Mouse (Mus musculus): ENCODE measurements around the gene Cep63. TPM values are rescaled to one million over a fixed set of nuclear protein-coding genes. Genes with fewer than 3 reads are reported as not detected.

Cep63 gene
- total RNA-seq (2017), result 43.1 and 52.3 TPM in 2 replicates

DNA sequence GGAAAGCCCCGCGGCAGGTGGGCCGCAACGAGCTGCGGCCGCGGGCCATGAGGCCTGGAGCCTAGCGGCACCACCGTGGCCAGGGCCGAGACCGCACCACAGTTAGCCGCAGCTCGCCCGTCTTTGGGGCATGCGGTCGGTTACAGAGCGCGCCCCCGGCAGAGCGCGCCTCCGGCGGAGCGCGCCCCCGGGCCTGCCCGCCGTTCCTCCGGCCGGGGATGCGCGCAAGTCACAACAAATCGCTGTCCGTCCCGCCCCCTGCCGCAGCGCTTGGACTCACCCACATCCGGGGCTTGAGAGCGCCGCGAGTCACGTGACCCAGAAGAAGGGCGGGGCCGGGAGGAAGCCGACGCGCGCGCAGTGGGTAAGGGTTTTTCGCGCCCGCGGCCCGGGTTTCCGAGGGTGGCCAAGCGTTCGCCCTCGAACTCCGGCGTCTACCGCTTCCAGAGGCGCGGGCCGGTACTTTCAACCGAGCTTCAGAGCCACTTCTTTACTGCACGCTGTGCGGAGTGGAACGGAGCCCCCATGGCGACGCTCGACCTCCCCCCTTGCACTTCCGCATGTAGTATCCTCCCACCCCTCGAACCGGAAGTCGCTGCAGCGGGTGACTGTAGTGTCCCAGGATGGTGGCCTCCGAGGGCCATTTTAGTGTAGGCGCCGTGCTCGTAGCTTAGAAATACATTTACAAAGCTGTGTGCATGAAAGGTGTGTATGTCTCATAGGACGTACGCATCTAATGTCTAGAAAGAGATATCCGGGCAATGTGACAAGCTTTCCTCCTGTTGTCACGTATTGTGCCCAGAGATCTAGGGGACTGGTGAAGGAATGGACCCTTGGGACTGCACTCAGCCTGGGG lies at the start of gene Cep63, which contains the start of gene Anapc13:
Gene Cep63 (minus strand): TSS at position 552 of the 856 bp plus-strand sequence.
Gene Anapc13 (plus strand): TSS at position 314 of the 856 bp plus-strand sequence.
- ATAC-seq (replicated peaks in 1 of 2; ENCODE audit: insufficient read depth in 1 of 2, low FRiP score in 2 of 2, low TSS enrichment in 1 of 2, low read depth in 1 of 2, poor library complexity in 2 of 2, severe bottlenecking in 2 of 2), result peak; percentile 83 to 92

DNA sequence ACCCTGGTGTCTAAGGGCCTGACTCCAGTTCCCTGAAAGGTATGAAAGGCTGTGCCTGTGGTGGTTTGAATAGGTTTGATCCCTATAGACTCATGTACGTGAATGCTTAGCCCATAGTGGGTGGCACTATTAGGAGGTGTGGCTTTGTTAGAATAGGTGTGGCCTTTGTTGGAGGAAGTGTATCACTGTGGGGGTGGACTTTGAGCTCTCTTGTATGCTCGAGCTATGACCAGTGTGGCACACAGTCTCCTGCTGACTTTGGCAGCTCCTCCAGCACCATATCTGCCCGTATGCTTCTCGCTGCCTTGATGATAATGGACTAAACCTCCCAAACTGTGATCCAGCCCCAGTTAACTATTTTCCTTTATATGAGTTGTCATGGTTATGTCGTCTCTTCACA lies 49.6 kb upstream of the Cep63 start:
- no peak for ATAC-seq (replicated peaks in 1 of 2; ENCODE audit: insufficient read depth in 1 of 2, low FRiP score in 2 of 2, low TSS enrichment in 1 of 2, low read depth in 1 of 2, poor library complexity in 2 of 2, severe bottlenecking in 2 of 2)

DNA sequence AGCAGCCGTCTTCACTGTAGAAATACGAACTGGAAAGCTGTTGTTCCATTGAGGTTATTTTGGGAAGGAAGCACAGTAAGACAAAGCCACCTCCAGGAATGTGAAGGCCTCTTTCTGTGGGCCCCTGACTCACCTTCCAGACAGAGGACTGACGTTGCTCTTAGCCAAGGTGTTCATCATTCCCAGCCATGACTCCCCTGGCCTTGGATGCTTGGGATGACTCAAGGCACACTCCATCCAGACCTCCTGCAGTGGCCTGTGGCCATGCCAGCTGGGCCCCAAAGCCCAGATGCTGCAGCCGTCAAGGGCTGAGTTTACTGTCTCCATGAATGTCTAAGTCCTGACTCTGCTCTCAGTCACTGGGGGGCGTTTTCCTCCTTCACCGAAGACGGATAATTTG lies 47.0 kb upstream of the Cep63 start:
- ATAC-seq (replicated peaks in 1 of 2; ENCODE audit: insufficient read depth in 1 of 2, low FRiP score in 2 of 2, low TSS enrichment in 1 of 2, low read depth in 1 of 2, poor library complexity in 2 of 2, severe bottlenecking in 2 of 2), result no peak

DNA sequence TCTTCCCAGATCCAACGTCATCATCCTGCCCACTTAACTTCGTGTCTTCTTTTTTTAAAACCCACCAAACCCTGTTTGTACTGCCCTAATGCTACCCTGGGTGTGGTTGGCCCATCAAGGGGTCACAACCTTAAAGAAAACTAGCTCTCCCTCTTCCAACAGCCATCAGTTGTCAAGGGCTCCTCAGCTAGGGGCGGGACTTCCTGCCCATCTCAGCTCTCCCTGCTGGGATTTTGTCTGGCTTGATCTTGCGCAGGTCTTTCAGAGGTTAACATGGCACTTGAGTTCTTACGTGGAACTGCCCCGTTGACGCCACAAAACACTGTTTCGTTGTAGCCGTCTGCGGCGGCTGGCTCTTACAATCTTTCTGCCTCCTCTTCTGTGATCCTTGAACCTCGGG lies 42.6 kb upstream of the Cep63 start:
- ATAC-seq (replicated peaks in 1 of 2; ENCODE audit: insufficient read depth in 1 of 2, low FRiP score in 2 of 2, low TSS enrichment in 1 of 2, low read depth in 1 of 2, poor library complexity in 2 of 2, severe bottlenecking in 2 of 2), result no peak

DNA sequence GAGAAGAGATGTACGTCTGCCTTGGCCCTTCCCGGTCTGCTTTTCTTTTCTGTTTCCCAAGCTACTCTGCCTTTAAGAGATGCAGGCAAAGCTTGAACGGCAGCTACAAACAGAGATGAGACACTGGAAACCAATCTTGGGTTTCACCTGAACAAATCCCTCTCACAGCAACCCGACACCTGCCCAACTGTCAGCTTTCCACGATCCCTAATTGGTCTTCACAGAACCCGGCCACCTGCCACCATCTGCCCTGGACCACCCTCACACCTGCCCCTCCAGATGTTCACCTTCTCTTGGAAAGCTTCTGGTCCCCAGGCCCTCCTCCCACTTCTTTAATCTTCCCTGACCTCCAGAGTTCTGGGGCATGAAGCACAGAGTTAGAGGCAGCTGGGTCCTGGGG lies 41.8 kb upstream of the Cep63 start:
- ATAC-seq (replicated peaks in 1 of 2; ENCODE audit: insufficient read depth in 1 of 2, low FRiP score in 2 of 2, low TSS enrichment in 1 of 2, low read depth in 1 of 2, poor library complexity in 2 of 2, severe bottlenecking in 2 of 2), result no peak

DNA sequence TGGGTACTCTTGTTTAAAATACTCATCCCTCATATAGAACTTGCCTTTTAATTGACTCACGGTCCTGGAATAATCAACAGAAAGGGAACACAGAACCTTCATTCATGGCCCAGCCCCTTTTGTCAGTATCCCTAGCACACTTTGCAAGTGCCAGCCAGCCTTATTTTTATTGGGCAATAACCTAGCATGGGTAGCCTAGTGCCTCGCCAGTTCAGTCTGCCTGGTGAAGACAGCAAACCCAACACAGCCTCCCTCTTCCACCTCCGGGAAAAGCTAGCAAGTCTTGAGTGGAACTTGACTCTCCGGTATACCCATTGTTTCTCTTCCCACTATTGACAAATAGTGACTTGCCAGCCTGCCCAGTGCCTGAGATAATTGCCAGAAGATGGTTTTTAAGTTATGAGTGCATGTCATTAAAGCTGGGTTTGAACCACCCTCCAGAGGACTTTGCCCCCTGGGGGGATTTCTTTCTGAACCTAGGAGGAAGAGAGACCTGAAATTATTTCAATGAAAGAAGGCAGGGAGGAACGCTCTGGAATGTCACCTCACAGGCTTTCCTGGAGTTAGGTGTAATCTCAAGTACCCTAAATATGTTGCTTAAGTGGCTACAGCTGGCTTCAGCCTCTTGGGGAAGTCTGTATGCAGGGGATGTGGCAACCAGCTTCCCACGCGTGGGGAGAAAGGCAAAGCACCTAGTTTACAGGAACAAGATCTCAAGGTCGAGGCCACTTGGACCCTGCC lies 30.2 kb upstream of the Cep63 start:
- ATAC-seq (replicated peaks in 1 of 2; ENCODE audit: insufficient read depth in 1 of 2, low FRiP score in 2 of 2, low TSS enrichment in 1 of 2, low read depth in 1 of 2, poor library complexity in 2 of 2, severe bottlenecking in 2 of 2), result no peak

DNA sequence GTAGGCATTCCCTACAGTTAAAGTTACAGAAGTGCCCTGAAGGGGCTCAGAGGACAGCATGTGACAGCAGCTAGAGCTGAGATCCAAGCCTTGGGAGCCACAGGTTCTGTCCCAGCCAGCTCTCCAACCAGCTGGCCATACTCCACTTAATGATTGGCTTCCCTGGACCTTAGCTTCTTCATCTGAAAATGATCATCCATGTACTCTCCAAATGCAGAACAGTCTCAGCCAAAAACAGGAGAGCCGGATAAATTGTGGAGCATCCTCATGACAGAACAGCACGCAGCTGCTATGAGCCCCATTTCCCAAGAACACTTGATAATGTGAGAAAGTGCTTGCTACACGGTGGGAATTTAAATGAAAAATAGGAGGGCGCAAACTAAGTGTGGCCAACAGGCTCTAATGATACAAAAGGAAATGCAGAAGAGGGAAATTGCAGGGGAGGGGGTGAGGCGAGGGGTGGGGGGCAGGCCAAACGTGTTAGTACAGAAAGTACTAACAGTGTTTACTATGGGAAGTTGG lies 24.9 kb upstream of the Cep63 start:
- ATAC-seq (replicated peaks in 1 of 2; ENCODE audit: insufficient read depth in 1 of 2, low FRiP score in 2 of 2, low TSS enrichment in 1 of 2, low read depth in 1 of 2, poor library complexity in 2 of 2, severe bottlenecking in 2 of 2), result no peak

DNA sequence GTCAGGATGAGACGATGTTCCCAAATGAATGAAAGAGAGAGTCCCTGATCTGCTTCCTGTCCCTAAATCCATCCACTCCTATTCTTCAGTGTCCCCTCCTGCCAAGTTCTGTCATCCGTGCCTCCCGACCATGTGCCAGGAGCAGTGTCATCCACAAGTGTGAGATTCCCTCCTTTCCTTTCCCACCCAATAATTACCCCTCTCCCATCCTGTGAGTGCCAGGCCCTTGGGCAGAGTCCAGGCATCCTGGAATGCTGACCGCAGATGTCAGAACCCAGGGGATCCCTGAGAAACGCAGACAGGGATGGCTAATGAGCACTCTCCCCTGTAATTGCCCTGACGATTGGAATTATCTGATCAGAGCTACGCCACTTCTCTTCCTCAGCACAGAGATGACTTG lies 24.3 kb upstream of the Cep63 start:
- no peak for ATAC-seq (replicated peaks in 1 of 2; ENCODE audit: insufficient read depth in 1 of 2, low FRiP score in 2 of 2, low TSS enrichment in 1 of 2, low read depth in 1 of 2, poor library complexity in 2 of 2, severe bottlenecking in 2 of 2)

DNA sequence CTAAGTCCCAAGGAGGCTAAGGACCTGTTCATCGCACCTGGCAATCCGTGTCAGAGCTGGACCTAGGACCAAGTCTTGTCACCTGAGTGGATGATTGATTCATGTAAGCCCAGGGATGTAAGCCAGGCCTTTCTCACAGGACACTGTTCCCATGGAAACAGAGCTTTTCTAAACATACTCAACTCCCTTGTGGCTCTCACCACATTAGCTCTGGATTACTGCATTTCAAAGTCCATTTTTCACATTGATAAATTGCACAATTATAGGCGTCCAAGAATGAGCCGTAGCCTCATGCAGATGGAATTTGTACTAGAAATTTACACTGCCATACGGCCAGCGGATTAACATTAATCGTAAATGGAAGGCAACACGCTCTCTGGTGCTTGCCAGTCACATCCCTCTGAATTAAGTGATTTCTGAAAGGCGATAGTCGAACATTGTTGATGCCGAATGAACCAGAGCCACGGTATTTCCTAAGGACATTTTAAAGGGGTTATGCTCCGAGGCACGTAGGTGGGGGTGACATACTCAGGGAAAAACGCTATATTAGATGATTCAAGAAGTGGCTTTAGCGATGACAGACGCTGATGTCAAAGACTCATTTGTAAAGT lies 23.7 kb upstream of the Cep63 start:
- no peak for ATAC-seq (replicated peaks in 1 of 2; ENCODE audit: insufficient read depth in 1 of 2, low FRiP score in 2 of 2, low TSS enrichment in 1 of 2, low read depth in 1 of 2, poor library complexity in 2 of 2, severe bottlenecking in 2 of 2)

DNA sequence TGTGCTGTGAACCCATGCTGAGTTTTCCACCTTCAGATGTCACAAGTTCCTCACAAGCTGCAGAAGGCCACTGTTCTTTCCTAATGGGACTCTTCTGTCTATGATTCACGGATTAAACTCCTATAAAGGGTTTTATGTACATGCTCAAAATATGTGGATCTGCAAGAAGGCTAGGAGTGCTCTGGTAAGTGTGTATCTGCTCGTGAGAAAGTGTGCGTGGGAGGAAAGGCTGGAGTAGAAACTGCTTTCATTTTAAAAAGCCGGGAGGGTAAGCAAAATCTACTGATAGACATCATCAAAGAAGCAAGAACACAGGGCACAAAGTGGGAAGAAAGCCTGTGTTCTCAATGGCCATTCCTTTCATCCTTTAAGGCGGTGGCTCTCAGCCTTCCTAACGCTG lies 20.7 kb upstream of the Cep63 start:
- ATAC-seq (replicated peaks in 1 of 2; ENCODE audit: insufficient read depth in 1 of 2, low FRiP score in 2 of 2, low TSS enrichment in 1 of 2, low read depth in 1 of 2, poor library complexity in 2 of 2, severe bottlenecking in 2 of 2), result no peak

DNA sequence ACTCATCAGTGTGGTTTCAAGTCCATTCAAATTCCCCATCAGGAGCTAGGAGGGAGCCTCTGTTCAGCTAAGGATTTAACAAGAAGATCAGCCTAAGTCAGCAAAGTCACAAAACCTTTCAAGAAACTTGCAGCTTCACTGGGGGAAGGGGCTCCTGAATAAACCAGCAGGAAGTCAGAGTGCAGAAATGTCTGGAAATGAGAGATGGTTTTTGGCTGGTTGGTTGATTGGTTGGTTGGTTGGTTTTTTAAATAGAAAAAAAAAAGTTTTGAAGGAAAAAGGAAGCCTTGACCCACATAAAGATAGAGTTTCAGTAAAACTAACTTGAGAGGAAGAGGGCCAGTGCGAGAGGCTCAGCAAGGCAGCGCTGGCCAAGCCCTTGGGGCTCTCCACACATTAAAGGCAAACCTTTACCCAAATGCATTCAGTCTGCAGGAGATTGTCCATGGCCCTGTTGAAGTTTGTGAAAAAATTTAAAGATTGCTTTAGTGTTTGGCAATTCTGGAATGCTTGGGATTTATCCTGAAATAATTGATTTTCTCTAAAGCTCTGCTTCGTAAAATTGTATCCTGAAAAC lies 18.9 kb upstream of the Cep63 start:
- ATAC-seq (replicated peaks in 1 of 2; ENCODE audit: insufficient read depth in 1 of 2, low FRiP score in 2 of 2, low TSS enrichment in 1 of 2, low read depth in 1 of 2, poor library complexity in 2 of 2, severe bottlenecking in 2 of 2), result no peak

DNA sequence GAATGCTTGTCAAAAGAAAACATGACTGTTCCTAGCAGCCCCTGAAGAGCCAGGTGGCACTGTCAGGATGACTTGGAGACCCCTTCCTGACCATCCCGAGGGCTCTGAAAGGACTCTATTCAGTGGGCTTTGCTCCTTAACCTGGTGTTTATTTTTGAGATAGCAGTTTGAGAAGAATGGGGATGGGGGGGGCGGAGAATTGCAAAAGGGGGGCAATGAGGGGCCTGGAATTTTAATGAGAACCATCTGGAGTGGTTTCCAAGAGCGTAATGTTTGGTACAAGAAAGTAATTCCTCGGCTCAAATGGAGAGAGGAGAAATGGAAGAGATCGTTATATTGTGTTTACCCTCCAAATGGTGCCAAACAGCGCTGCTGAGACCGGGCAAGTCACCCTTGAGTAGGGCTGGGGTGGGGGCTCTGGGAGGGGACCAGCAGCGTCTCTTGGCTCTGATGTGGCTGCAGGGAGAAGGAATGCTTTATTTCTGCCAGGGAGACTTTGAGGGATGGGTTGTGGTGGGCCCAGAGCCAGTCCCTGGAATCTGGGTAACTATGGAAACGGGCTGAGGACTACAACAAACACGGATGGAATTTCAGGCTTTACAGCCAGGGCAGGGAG lies 17.3 kb upstream of the Cep63 start:
- ATAC-seq (replicated peaks in 1 of 2; ENCODE audit: insufficient read depth in 1 of 2, low FRiP score in 2 of 2, low TSS enrichment in 1 of 2, low read depth in 1 of 2, poor library complexity in 2 of 2, severe bottlenecking in 2 of 2), result no peak

DNA sequence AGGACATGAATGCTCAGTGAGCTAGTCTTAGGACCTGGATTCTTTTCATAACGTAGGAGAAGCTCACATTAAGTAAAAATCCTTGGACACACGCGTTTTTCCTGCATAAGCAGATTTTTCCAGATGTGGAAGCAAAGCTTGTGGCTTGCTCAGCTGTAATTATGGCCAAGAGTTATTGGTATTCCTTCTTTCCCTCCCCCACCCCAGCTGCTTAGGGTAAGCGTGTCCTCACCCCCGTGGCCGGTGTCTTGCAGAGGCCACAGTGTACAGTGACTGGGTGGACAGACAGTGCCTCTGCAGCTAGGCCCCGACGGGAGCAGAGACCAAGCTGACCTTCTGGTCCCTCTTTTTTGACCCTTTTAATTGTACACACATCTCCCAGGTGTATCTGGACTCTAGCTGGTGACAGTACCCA lies 16.7 kb upstream of the Cep63 start:
- no peak for ATAC-seq (replicated peaks in 1 of 2; ENCODE audit: insufficient read depth in 1 of 2, low FRiP score in 2 of 2, low TSS enrichment in 1 of 2, low read depth in 1 of 2, poor library complexity in 2 of 2, severe bottlenecking in 2 of 2)

DNA sequence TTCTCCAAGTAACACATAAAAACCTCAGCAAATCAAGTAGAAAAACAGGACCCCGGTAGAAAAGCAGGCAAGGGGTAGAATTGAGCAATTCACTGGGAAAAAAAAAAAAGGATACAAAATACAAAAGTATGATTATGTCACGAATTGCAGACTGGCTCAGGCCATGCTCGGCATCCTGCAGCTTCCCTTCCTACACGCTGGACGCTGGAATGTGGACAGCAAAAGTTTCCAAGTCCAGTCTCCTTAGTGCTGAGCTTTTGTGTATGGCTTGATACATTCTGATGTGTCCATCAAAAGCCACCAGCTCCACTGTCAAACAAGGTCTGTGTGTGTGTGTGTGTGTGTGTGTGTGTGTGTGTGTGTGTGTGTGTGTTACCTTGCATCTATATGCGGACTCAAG lies 15.2 kb upstream of the Cep63 start:
- no peak for ATAC-seq (replicated peaks in 1 of 2; ENCODE audit: insufficient read depth in 1 of 2, low FRiP score in 2 of 2, low TSS enrichment in 1 of 2, low read depth in 1 of 2, poor library complexity in 2 of 2, severe bottlenecking in 2 of 2)

DNA sequence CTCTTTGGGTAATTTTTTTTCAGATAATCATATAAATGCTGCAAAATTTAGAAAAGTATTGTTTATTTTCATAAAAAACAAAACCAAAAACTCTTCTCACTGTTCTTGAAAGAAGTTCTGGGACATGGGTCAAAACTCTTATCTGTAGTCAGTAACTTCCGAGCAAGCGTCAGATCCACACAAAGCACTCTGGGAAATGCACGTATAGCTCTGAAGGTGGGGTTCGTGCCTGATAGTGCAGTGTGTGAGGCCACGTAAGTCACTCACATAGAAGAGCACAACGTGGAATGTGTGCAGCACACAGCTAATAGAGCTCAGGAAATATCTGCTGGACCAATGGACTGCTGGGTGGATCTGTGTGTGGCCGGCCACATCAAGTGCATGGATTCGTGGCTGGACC lies 13.2 kb upstream of the Cep63 start:
- no peak for ATAC-seq (replicated peaks in 1 of 2; ENCODE audit: insufficient read depth in 1 of 2, low FRiP score in 2 of 2, low TSS enrichment in 1 of 2, low read depth in 1 of 2, poor library complexity in 2 of 2, severe bottlenecking in 2 of 2)

DNA sequence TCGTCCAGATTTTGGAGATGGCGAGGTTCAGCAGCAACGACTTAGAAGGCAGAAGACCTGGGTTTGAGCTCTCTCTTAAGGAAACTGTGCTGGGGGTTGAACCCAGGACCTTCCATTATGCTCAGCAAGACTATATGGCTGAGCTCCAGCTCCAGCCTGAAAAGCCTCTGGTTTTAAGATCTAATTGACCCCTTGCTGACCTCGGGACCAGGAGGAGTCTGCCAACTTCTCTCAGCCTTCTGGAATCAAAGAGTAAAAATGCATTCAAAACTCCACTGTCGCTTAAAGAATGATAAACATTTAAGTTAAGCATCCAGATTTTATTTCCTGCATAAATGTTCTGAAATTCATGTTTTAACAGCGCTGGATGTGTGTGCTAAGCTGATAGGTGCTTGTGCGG lies 12.6 kb upstream of the Cep63 start:
- no peak for ATAC-seq (replicated peaks in 1 of 2; ENCODE audit: insufficient read depth in 1 of 2, low FRiP score in 2 of 2, low TSS enrichment in 1 of 2, low read depth in 1 of 2, poor library complexity in 2 of 2, severe bottlenecking in 2 of 2)

DNA sequence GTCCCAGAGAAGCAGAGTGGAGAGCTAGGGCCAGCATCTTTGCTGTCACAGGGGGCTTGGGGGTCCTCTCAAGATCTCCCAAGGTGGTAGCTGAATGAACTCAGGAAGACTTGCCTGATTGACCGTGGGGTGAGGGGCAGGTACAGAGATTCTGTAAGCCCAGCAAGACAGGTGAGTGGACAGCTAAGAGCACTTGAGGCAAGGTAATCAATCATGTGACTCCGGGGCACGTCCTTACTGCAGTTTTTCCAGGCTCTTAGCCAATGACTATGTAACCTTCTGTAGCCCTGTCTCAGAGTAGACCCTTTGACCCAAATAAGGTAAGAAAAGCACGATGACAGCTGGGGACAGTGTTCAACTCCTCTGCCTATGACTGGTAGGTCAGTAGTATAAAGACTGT lies 10.8 kb upstream of the Cep63 start:
- no peak for ATAC-seq (replicated peaks in 1 of 2; ENCODE audit: insufficient read depth in 1 of 2, low FRiP score in 2 of 2, low TSS enrichment in 1 of 2, low read depth in 1 of 2, poor library complexity in 2 of 2, severe bottlenecking in 2 of 2)

All from hematopoietic stem cell, adult 5-6 weeks (primary cell).